Mouse (Mus musculus) myocyte (in vitro differentiated cells): ENCODE measurements around the gene Gnb2.

Experiments
- E2F4 ChIP-seq: IDR thresholded peaks from one replicate; pipeline ENCODE4 v1.6.1; 2011; ENCODE audit warnings: mild to moderate bottlenecking, control low read depth, moderate library complexity; ENCODE audit not compliant: insufficient read depth
- MAX ChIP-seq: IDR thresholded peaks from one replicate; pipeline ENCODE4 v1.6.1; 2011; ENCODE audit warnings: low read depth, mild to moderate bottlenecking, control low read depth
- MYOG ChIP-seq, 3 experiments: IDR thresholded peaks; one replicate each; pipeline ENCODE4 v1.6.1; 2011; ENCODE audit warnings: control low read depth in 2 of 3, low read depth in 2 of 3, mild to moderate bottlenecking in 2 of 3; ENCODE audit not compliant: insufficient read length in 2 of 3, control insufficient read depth in 1 of 3, insufficient read depth in 1 of 3
- POLR2A ChIP-seq: IDR thresholded peaks from one replicate; pipeline ENCODE4 v1.6.1; 2011; ENCODE audit warnings: low read depth, mild to moderate bottlenecking, control low read depth, moderate library complexity; ENCODE audit not compliant: insufficient read length
- POLR2AphosphoS2 ChIP-seq: IDR thresholded peaks from one replicate; pipeline ENCODE4 v1.6.1; 2011; ENCODE audit warnings: low read depth, control low read depth; ENCODE audit not compliant: insufficient read length
- REST ChIP-seq: IDR thresholded peaks from one replicate; pipeline ENCODE4 v1.6.1; 2011; ENCODE audit warnings: mild to moderate bottlenecking, control low read depth, moderate library complexity; ENCODE audit not compliant: insufficient read depth, insufficient read length

DNA sequence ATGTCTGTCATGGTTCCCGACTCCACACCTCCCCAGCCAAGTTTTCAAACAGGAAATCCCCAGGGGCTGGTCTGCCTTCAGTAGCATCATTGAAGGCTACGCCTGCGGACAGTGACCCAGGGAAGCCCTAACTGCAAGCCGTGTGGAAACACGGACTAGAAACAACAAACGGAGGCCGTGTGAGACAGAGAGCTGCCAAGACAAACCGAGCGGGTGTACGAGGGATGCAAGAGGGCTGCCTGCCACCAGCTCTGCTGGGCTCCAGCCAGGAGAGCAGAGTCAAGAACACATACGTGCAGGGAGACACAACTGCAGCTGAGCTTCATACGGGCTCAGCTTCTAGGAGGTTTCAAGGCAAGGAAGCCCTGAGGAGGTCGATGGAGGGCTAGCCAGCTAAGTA lies 39.5 kb downstream of the Gnb2 start:
- TF ChIP-seq REST = no peak
- TF ChIP-seq MYOG (IDR thresholded peaks at IDR 0.05; ENCODE audit: control insufficient read depth in 1 of 3, insufficient read depth in 1 of 3, insufficient read length in 2 of 3, low read depth in 2 of 3) = no peak
- no peak for TF ChIP-seq POLR2A
- TF ChIP-seq MAX = no peak
- TF ChIP-seq POLR2AphosphoS2 = no peak
- TF ChIP-seq E2F4 = no peak
